Mouse (Mus musculus): Measurements from ENCODE around the gene Ggt1. TPM values are rescaled to one million over a fixed set of nuclear protein-coding genes. Genes with fewer than 3 reads are reported as not detected.

Gene Ggt1
- total RNA-seq, 2 experiments from 2014 or later: 0.66 TPM

DNA sequence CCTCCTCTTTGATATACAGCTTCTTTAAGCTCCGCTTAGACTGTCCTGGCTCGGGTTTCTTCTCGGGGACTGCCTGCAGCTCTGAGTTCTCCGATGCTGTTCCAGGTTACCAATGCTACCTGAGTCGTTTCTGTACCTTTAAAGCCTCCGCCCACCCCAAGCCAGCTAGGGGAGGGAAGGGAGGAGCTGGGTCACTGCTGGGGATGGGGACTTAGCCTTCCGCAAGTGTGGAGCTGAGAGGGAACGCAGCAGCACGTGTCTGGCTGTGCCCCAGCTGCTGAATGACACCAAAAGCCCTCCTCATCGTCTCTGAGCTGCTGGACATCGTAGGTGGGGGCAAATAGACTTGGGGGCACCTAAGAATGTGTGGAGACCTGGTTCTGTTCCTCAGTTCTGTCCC, 7.0 kb downstream of the Ggt1 start:
- DNase-seq: no peak
- intact Hi-C loops (cut with DNase I; ENCODE audit: low total_unique reads): no loop called here

DNA sequence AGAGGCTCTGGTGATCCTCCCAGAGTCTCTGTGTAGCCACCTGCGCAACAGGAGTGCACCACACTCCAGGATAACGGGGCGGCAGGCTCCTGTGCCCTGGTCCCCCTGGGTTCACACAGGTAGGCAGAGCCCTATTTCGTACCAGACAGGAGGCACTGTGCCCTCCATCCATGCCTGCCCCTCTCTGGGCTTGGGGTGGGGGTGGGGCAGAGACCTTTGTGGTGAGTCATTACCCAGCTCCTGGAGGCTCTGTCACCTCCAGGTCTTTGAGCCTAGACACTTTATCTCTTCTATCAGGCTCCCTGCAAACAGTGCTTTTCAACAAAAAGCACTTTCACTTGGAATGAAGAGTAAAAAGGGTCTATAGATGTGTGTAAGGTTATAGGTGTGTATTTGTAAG, 7.4 kb downstream of the Ggt1 start:
- intact Hi-C loops (cut with DNase I; ENCODE audit: low total_unique reads): no loop called here
- DNase-seq: no peak

DNA sequence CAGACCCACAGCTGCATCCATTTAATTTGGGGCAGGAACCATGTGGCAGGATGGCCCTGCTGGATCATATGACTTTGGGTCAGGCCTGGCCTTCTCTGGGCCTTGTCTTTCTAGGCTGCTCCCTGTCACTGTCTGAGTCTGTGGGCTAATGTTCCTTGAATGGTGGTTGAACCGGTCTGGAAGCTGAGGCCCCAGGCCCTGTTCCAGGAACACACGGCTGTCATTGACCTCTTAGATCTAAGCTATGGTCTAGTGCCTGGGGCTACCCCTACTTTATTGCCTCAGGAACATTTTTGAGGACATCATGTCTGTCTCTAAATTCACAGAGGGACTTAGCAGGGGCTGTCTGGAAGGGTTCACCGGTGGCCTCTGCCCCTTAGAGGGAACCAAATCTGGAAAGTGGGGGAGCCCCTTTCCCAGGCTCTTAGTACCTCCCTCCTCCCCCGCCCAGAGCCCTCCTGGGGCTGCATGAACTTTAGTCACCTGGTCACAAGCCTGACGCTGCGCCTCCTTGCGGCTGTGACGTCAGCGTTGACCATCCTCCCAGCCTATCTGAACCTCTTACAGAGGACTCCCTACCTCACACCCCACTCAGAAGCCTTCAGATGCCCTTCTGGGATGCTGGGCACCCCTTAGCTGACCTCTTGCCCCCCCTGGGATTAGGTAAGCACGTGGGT, 9.7 kb downstream of the Ggt1 start:
- intact Hi-C loops (cut with DNase I; ENCODE audit: low total_unique reads): no loop called here
- DNase-seq: no peak

DNA sequence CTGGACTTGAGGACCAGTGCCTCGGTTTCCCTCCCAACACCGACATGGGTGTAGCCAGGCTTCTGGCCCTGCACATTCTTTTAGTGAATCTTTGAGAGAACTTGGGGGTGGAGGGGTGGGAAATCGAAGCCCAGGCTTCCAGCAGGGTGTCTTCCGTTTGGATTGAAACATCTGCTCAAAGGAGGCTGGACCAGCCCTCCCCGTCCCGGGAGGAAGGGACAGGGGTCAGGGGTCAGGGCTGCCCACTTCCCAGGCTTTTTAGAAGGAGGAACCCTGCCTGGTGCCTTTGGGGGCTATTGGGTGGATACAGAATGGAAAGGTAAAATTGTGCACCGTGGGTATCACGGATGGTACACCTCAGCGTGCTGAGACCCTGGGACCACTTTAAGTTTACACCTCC, 10.5 kb downstream of the Ggt1 start:
- no peak for DNase-seq
- intact Hi-C loops (cut with DNase I; ENCODE audit: low total_unique reads): no loop called here

DNA sequence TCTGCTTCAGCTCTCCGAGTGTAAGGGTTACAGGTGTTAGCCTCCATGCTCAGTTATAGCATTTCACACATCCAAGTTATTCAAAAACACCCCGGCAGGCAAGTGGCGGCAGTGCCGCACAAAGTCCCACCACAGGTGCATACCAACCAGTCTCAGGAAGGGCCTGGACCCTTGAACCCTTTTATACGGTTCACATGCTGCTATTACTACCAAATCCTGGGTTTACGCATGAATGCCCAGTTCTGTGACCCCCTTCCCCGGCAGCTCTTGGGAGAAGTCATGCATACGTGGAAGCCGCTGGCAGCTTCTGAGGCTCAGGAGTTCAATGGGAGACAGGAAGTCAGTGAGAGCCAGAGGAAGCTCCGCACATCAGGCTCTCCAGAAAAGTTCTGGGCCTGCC, 11.8 kb downstream of the Ggt1 start:
- intact Hi-C loops (cut with DNase I; ENCODE audit: low total_unique reads): no loop called here
- no peak for DNase-seq

DNA sequence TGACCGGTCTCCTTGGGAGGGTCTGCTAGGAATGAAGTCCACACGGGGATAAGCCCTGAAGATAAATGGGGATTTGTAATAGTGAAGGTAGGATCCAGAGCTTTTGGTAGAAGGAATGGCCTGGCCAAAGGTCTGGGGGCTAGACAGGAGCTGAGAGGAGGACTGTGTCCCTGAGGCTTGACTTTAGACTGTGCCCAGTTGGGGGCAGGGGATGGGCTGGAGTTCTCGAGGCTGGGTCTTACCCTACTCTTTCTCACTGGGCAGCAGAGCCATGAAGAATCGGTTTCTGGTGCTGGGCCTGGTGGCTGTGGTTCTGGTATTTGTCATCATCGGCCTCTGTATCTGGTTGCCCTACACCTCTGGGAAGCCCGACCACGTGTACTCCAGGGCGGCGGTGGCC, 12.6 kb downstream of the Ggt1 start:
- no peak for DNase-seq
- intact Hi-C loops (cut with DNase I; ENCODE audit: low total_unique reads): no loop called here

DNA sequence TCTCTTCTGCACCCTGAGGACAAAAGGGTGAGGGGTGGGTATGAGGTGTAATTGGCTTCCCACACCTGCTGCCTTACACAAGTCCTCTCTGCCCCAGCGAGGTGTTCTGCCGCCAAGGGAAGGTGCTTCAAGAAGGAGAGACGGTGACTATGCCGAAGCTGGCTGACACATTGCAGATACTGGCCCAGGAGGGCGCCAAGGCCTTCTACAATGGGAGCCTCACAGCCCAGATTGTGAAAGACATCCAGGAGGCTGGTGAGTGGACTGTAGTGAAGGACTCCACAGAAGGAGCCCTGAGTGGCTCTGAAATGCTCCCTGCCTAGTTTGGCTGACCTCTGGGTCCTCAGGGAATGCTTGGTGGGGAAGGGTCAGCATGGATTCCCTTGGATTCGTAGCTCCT, 17.7 kb downstream of the Ggt1 start:
- intact Hi-C loops (cut with DNase I; ENCODE audit: low total_unique reads): no loop called here
- no peak for DNase-seq

DNA sequence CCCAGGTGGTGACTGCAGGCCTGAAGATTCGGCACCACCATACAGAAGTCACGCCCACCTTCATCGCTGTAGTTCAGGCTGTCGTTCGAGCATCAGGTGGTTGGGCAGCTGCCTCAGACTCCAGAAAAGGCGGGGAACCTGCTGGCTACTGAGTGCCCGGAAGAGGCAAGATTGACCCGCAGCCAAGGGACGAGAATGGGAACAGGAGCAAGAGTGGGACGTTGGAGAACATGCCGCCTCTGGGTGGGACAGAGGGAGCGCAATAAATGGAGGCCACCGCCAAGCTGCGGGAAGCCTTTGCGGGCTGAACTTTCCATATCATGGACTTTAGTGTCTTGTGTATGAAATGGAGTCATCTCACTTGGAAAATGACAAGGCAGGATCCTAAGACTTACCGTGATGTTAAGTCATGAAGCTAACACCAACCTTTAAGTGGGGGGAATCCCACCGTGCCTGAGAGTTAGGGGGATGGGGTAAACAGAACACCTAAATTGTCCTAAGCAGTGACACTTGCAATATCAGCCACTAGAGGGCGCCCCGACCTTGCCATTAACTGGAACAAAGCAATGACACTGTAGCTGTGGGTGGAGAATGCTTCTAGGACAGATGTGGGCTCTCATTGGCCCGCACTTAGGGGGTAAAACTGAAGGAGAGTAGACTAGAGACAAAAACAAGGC, 24.6 kb downstream of the Ggt1 start:
- intact Hi-C loops (cut with DNase I; ENCODE audit: low total_unique reads): loop anchor here (2.0 to 10.0 kb wide), 3 partner anchors 49 to 249 kb away; partner anchors contain the start of gene Gstt2
- peak; percentile 86 for DNase-seq

DNA sequence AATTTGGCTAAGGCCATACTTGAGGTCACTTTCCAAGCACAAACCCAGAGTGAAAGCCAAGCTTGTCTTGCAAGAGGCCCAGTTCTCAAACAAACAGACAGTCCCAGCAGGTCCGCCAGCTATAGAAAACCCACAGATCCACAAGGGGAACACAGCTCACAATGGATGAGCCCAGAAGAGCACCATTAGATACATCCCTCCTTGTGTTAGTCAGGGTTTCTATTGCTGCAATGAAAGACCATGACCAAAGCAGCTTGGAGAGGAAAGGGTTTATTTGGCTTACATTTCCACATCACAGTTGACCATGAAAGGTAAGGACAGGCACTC, 25.1 kb downstream of the Ggt1 start:
- no peak for DNase-seq
- intact Hi-C loops (cut with DNase I; ENCODE audit: low total_unique reads): loop anchor here (2.0 to 10.0 kb wide), 3 partner anchors 48 to 248 kb away; partner anchors contain the start of gene Gstt2

DNA sequence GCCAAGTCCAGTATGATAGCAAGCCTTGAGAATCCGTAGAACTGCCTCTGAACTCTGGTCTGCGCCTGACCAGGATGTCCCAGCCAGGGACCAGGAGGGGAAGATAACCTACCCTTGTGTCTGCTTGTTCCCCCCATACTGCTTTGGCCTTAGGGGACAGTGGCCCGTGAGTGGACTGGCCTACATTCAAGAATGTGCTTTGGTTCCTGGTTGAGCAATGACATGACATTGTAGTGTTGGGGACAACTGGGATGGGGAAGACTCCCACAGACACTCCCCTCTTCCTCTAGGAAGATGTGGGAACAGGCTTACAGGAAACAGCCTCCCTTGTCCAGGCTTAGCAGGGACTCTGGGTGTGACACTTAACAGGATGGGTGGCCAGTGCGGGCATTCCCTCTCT, 26.4 kb downstream of the Ggt1 start:
- intact Hi-C loops (cut with DNase I; ENCODE audit: low total_unique reads): loop anchor here (2.0 to 10.0 kb wide), 3 partner anchors 47 to 247 kb away; partner anchors contain the start of gene Gstt2
- no peak for DNase-seq

DNA sequence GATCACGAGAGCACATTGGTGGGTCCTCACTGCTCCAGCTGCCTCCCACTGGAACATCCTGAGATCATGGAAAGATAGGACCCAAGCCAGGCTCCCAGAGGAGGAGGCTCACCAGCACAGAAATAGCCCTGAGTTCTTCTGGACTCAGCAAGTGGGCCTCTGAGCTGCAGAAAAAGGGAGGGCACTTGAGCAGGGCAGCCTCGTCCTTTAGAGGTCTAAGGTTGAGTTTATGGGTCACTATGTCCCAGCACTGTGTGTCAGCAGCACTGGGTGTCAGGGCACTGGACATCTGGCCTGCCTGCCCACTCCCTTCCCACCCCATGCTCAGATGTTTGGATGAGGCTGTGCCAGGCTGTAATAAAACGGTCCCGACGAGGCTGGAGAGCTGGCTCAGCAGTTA, 26.9 kb downstream of the Ggt1 start:
- DNase-seq: peak; percentile 41
- intact Hi-C loops (cut with DNase I; ENCODE audit: low total_unique reads): loop anchor here (10.0 kb wide), 2 partner anchors 106 to 246 kb away; partner anchors contain the start of gene Gstt2

DNA sequence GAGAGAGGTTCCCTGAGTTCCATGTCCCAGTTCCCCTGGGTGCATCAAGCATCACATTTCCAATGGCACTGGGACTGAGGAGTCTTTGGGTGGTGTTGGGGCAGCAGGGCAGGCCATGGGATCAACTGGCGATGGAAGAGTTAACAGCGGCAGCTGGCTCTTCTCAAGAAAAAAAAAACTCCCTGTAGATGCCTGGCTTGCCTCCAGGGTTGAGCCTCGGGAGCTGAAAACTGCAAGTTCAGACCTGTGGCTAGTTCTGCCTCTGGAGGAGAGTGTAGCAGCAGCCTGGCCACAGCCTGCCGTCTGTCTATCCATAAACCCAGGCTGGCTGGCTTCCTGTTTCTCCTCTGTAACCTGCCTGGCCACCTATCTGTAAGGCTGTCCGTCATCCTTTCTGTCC, 27.7 kb downstream of the Ggt1 start, which contains the start of gene Ggt5:
TSS of gene Ggt5 (plus strand) at position 212 of the 400 bp plus-strand sequence.
- DNase-seq: peak; percentile 78
- intact Hi-C loops (cut with DNase I; ENCODE audit: low total_unique reads): loop anchor here (10.0 kb wide), 2 partner anchors 106 to 246 kb away; partner anchors contain the start of gene Gstt2

DNA sequence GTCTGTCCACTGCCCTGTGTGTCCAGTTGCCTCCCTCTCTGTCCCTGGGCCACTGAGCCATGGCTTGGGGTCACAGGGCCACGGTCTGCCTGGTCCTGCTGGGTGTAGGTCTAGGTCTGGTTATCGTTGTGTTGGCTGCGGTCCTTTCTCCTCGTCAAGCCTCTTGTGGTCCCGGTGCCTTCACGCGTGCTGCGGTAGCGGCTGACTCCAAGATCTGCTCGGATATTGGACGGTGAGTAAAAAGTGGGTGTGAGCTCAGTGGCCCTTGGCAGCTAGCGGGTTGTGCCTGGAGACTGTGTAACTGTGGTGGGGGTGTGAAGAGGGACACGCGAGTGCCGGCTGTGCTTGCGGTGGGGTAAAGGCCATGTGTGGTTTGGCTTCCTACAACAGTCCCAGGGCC, 28.2 kb downstream of the Ggt1 start:
- DNase-seq: peak; percentile 34
- intact Hi-C loops (cut with DNase I; ENCODE audit: low total_unique reads): loop anchor here (10.0 kb wide), 2 partner anchors 105 to 245 kb away; partner anchors contain the start of gene Gstt2

DNA sequence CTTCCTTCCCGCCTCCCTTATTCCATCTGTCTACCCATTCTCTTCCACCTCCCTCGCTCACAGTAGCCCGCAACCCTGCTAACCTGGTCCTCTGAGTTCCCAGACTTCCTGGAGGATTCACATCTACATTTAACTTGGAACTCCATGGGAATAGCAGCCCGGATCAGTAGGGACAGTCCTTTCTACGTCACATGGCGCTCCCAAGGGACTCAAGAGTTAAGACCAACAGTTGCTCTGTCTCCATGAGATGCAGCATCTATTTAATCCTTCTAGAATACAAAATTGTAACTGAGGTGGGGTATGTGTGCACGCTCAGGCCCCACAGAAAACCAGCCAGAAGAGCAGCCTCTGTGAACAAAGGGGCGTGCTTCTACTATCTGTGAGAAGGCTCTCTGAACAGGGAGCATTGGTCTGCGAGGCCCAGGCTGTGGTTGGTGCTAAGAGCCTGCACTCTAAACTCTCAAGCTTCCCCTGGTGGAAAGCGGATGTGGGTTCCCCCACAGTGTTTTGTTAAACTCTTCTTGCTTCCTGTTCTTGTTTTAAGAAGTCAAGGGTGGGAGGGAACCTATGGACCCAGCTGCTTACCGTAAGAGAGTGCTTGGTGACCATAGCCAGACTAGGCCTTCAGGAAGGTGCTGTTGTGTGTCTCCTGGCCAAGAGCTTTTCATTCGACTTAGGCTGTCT, 29.9 kb downstream of the Ggt1 start:
- intact Hi-C loops (cut with DNase I; ENCODE audit: low total_unique reads): no loop called here

DNA sequence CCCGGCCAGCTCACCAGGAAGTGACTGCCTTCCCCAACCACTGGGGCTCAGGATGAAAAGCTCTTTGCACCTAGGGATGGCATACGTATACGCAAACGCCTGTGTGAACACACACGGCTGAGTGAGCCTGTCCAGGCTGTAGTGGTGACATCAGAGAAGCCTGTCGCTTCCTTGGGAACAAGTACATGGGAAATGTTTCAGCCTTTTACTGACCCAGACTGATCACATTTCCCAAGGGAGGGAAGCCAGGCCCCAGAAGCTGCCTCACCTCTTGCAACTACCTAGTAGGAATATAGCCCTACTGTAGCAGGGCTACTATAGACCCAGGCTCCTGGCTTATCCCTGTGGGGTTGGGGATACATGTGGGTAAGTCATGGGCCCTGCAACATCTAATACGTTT, 31.2 kb downstream of the Ggt1 start:
- no peak for DNase-seq
- intact Hi-C loops (cut with DNase I; ENCODE audit: low total_unique reads): loop anchor here (1.0 kb wide), 1 partner anchor 20 kb away; no protein-coding TSS in a partner anchor

More for the DNA sequence above, 29.9 kb downstream of the Ggt1 start:
- DNase-seq: no peak

DNA sequence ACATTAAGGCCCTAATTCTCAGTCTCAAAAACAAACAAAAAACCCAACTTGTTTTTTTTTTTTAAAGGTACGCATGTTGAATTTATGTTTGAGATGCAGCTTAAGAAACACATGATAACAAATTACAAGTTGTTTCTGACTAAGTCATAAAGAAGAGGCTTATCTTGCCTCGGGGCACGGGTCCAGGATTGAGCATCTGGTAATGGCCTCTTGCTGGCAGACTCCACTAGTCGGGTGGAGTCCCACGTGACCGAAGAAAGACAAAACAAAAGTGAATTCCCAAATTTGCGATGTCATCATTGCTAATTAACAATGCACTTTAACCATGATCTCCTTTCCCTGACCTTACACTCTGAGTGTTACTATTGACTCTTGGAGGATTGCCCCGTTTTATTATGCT, 34.6 kb downstream of the Ggt1 start:
- peak; percentile 80 for DNase-seq
- intact Hi-C loops (cut with DNase I; ENCODE audit: low total_unique reads): no loop called here

DNA sequence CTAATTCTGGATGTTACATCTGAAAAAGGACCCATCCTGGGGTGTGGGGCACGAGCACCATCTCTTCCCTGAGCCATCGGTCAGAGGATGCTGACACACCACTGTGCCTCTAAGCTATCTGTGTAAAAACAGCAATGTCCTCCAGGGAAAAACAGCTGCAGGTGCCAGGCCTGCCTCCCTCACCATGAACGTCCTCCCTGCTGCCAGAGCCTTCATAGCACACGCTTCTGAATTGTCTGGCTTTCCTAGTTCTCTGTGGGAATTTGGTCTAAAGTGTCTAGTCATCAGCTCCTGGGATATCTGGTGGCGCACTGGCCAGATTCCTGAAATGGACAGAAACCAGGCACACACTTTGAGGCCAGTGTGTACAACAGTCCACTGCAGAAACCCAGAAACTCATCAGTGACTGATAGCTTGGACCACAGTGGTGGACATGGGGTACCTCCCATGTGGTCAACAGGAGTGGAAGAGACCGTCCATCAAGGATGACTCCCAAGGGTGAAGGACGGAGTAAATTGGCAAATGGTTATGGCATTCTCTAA, 38.9 kb downstream of the Ggt1 start:
- DNase-seq: no peak
- intact Hi-C loops (cut with DNase I; ENCODE audit: low total_unique reads): no loop called here

DNA sequence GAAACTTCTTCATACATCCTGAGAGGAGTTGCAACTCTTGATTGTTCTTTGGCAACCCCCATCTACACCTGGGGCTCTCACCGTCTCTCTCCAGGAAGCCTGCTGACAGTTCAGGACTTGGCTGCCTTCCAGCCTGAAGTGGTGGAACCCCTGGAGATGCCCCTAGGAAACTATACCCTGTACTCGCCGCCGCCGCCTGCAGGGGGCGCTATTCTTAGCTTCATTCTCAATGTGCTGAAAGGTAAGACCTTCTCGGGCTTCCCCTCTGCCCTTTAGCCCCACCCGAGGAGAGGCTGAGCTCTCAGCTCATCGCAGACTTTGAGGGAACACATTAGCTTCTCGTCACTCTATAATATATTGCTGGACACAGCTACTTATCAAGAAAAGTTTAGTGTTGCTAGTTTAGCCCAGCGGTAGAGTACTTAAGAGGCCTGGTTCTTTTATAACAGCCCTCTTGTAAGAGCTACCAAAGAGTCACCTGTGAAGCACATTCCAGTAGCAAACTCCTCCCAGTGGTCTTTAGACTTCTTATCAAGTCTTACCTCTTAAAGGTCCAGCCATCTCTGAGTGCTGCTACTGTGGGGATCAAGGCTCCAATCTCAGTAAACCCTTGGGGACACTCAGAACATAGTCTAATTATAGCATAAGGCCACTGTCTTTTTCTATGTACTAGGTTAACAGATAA, 43.9 kb downstream of the Ggt1 start:
- no peak for DNase-seq
- intact Hi-C loops (cut with DNase I; ENCODE audit: low total_unique reads): no loop called here

DNA sequence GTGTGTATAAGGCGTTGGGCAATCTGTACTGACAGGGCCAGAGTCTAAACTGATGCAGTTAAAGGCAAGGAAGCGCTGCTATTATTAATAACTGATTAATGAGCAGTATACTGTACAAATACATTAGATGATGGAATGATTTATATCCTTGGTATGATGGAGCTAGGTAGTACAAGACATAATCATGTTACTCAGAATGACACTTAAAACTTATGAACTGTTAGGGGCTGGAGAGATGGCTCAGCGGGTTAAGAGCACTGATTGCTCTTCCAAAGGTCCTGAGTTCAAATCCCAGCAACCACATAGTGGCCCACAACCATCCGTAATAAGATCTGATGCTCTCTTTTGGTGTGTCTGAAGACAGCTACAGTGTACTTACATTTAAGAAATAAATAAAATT, 45.8 kb downstream of the Ggt1 start:
- intact Hi-C loops (cut with DNase I; ENCODE audit: low total_unique reads): no loop called here
- no peak for DNase-seq

DNA sequence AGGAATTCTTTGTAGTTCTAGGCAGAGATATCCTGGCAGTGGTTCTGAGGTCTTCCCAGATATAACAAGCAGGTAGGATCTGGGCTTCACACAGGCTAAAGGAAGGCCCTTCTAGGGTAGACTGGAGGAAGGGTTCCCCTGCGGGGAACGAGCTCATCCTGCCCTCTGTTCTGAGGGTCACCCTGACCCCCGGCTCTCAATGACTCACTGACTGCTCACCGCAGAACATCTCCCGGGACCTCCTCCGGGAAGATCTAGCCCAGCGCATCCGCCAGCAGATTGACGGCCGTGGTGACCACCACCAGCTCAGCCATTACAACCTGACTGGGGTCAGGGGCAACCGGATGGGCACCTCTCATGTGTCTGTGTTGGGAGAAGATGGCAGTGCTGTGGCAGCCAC, 47.6 kb downstream of the Ggt1 start:
- no peak for DNase-seq
- intact Hi-C loops (cut with DNase I; ENCODE audit: low total_unique reads): no loop called here
